10 mouse cellular contexts compared by ENCODE assay signal in the genomic region with DNA sequence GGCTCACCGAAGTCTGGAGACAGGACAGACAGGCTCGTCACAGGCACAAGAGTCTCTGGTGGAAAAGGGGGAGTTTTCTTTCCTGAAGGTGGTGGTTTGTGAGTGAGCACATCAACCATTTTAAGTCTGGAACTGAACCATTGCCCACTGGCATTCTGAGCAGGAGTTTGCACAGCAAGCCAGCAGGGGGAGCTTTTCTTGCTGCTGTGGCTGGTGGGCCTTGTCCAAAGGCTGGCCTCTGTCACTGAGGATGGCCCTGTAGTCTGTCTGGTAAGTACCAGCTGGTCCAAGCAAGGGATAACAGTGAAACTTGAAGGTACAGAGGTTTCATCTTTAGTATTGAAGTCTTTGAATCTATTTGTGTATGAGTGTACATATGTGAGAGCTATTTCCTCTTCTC. TPM values are rescaled to one million over a fixed set of nuclear protein-coding genes. Genes with fewer than 3 reads are reported as not detected.
DNase-seq lines count a peak whose midpoint lies in the region; ATAC-seq and TF ChIP-seq lines count a peak whose summit lies in the region.
"Had no signal": no experiment of that assay in that cellular context is flagged by ENCODE, and none has a peak within 500 bp of the region (broad histone marks: within the 10 kb centered on the region; RNA-seq: fewer than 3 reads in every experiment).

No protein-coding gene starts in this region.

- ATAC-seq in megakaryocyte, adult 5-6 weeks (ENCODE audit: poor library complexity, severe bottlenecking) = peak; percentile 72

- H3K27ac ChIP-seq in thymus, adult 2 months (ENCODE audit: control insufficient read depth, insufficient read depth, low read length) = no peak overlapping the region
- H3K27ac ChIP-seq: embryonic facial prominence, embryonic 13.5 days; macrophage had no signal

- H3K36me3 ChIP-seq in thymus, adult 2 months (ENCODE audit: control insufficient read depth, insufficient read depth, low read length) = no peaks in the 10 kb centered on the region
- H3K36me3 ChIP-seq: embryonic facial prominence, embryonic 13.5 days had no signal

- WGBS in thymus, adult 2 months = 66% methylated on average over 2 of the region's 2 CpGs

- DNase-seq in left cerebral cortex, postnatal 10 days (ENCODE audit: extremely low spot score in 1 of 2, low spot score in 2 of 2) = peak; percentile 18 to 59
- DNase-seq in left cerebral cortex, adult 8-10 months (ENCODE audit: low spot score in 2 of 2) = no peak
- peak; percentile 31 for DNase-seq in MN1 (ENCODE audit: low spot score)
- DNase-seq in cerebellum, adult 18-20 months = peak; percentile 64 to 69
- DNase-seq in gastrocnemius, adult 8-10 months (ENCODE audit: low spot score in 2 of 2) = peak; percentile 54 to 63
- DNase-seq in kidney, postnatal 36 days = peak; percentile 72 to 83
- DNase-seq in thymus, adult 2 months = peak; percentile 52

- 0 out of 2 replicates have a peak, but pooled peaks cover 2% of the 10 kb centered on the region for H3K4me1 ChIP-seq in thymus, adult 2 months (replicated peaks; ENCODE audit: control insufficient read depth, insufficient read depth, low read length)
- H3K4me1 ChIP-seq: embryonic facial prominence, embryonic 13.5 days had no signal

- TF ChIP-seq CTCF in thymus, adult 2 months (IDR thresholded peaks at IDR 0.05; ENCODE audit: borderline replicate concordance, control insufficient read depth, extremely low read depth, insufficient read depth, low read length, poor library complexity) = peak; percentile 74; the same call in 1 of the 2 replicates

- intact Hi-C loops in left cerebral cortex, postnatal 10 days (cut with DNase I) = loop anchor here (5.0 kb wide), 1 partner anchor 74 kb away; no protein-coding TSS in a partner anchor

- no peaks in the 10 kb centered on the region for H3K27me3 ChIP-seq in thymus, adult 2 months (ENCODE audit: control insufficient read depth, insufficient read depth, low read length)
- H3K27me3 ChIP-seq: embryonic facial prominence, embryonic 13.5 days had no signal

- no peak overlapping the region for H3K4me3 ChIP-seq in thymus, adult 2 months (ENCODE audit: control insufficient read depth, insufficient read depth, low read length)
- H3K4me3 ChIP-seq: embryonic facial prominence, embryonic 13.5 days had no signal

- TF ChIP-seq POLR2A in thymus, adult 2 months (IDR thresholded peaks at IDR 0.05; ENCODE audit: control insufficient read depth, extremely low read depth, insufficient read depth, low read length, poor library complexity) = no peak

RNA-seq across cellular contexts. Expression of a gene that starts 49.2 kb away (rescaled TPM):
- total RNA-seq in left cerebral cortex, postnatal 10 days (2021) = 1 to 10 TPM; 6.7 to 7.2 TPM
- total RNA-seq in left cerebral cortex, adult 8-10 months (2022) = 1 to 10 TPM; 5.4 to 8.5 (median 7.0) TPM
- total RNA-seq in gastrocnemius, adult 8-10 months (2022) = 10 to 100 TPM; 60.8 to 78.9 (median 75.8) TPM
- total RNA-seq in megakaryocyte, adult 5-6 weeks (2015) = 11.5 and 11.6 TPM in 2 replicates
- total RNA-seq in megakaryocyte, adult 5-6 weeks (2017) = 5.8 and 7.1 TPM in 2 replicates
- 9.6 and 12.3 TPM in 2 replicates for polyA plus RNA-seq in thymus, adult 2 months (2012; rRNA removed)

Comparison
In these comparisons a context has a peak if more than half of its experiments do, and no peak if none do; other contexts are left out.
1. DNase-seq: peak in left cerebral cortex, postnatal 10 days (2 of 2), MN1 (single experiment), cerebellum, adult 18-20 months (2 of 2), gastrocnemius, adult 8-10 months (2 of 2), kidney, postnatal 36 days (2 of 2) and thymus, adult 2 months (single experiment); none in left cerebral cortex, adult 8-10 months (0 of 2).
2. RNA of a gene that starts 49.2 kb away (total RNA-seq): 60.8 to 78.9 TPM in gastrocnemius, adult 8-10 months; 5.8 to 11.6 TPM in megakaryocyte, adult 5-6 weeks, 6.7 to 7.2 TPM in left cerebral cortex, postnatal 10 days and 5.4 to 8.5 TPM in left cerebral cortex, adult 8-10 months; every median in the first group is over 4 times any median in the second.